In the genomic region with DNA sequence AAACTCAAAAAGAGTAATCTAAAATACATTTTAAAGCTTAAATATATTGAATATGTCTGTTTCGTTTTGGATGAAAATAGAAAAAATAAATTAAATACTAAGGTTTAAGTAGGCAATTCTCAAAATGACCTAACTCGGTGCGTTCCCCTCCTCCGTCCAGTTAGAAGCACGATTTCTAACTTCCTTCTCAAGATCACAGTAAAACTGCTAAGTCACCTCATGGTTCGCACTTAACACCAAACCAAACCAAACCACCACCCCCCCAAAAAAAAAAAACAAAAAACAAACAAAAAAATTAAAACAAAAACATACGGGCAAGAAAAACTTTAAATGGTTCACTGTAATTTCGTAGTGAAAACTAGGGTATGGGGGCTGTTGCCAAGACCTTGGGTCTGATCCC, we compare ENCODE assay signal across 8 mouse cellular contexts. TPM values are rescaled to one million over a fixed set of nuclear protein-coding genes. Genes with fewer than 3 reads are reported as not detected.
A peak's percentile ranks its signal among the peaks of the same experiment; 100 is the strongest.
DNase-seq lines count a peak whose midpoint lies in the region; ATAC-seq and TF ChIP-seq lines count a peak whose summit lies in the region.
"Not testable (repeated sequence)": the region's sequence is repeated elsewhere in the genome, so short reads cannot be mapped to it uniquely, and the experiment has no call there.
"Had no signal": no experiment of that assay in that cellular context is flagged by ENCODE, and none has a peak within 500 bp of the region (broad histone marks: within the 10 kb centered on the region; RNA-seq: fewer than 3 reads in every experiment).

No protein-coding gene starts in this region.

- peak overlapping the region; percentile 58 for H3K4me2 ChIP-seq in heart, embryonic 14.5 days (ENCODE audit: low read length)
- 0 out of 2 replicates have a peak overlapping the region, but pooled peaks have one; percentile 0 for H3K4me2 ChIP-seq in kidney, embryonic 15.5 days
- peak overlapping the region; percentile 72 for H3K4me2 ChIP-seq in liver, embryonic 14.5 days (ENCODE audit: low read depth)
- peak overlapping the region; percentile 26 for H3K4me2 ChIP-seq in lung, embryonic 16.5 days (ENCODE audit: low read depth, low read length)

- not testable (repeated sequence) for H3K9me3 ChIP-seq in forebrain, embryonic 10.5 days; heart, embryonic 14.5 days (ENCODE audit: control insufficient read depth, low read length); kidney, embryonic 15.5 days (replicated peaks); liver, embryonic 14.5 days (ENCODE audit: control insufficient read depth, low read length); lung, embryonic 16.5 days (ENCODE audit: control insufficient read depth, low read length)

- TF ChIP-seq EP300 in liver, embryonic 14.5 days (IDR thresholded peaks at IDR 0.05; ENCODE audit: low read depth): not testable (repeated sequence)

- peaks cover 19% of the 10 kb centered on the region for H3K4me1 ChIP-seq in bone marrow macrophage, adult 2 months (ENCODE audit: control insufficient read depth, insufficient read depth, low read length)
- not testable (repeated sequence) for H3K4me1 ChIP-seq in forebrain, embryonic 10.5 days; heart, embryonic 14.5 days (ENCODE audit: control insufficient read depth in 2 of 2, insufficient read depth in 2 of 2, low read length in 2 of 2); kidney, embryonic 15.5 days; lung, embryonic 16.5 days (replicated peaks; ENCODE audit: control insufficient read depth, insufficient read depth, low read length); small intestine, adult 2 months (ENCODE audit: control insufficient read depth, insufficient read depth, insufficient read length, low read length)
- H3K4me1 ChIP-seq in liver, embryonic 14.5 days (replicated peaks; ENCODE audit: control insufficient read depth in 2 of 2, insufficient read depth in 2 of 2, low read length in 1 of 2): peaks cover 17 to 30% of the 10 kb centered on the region in 2 experiments

- H3K27me3 ChIP-seq in forebrain, embryonic 10.5 days (ENCODE audit: poor library complexity, severe bottlenecking); heart, embryonic 14.5 days (ENCODE audit: control insufficient read depth, insufficient read depth, low read length); kidney, embryonic 15.5 days; liver, embryonic 14.5 days (ENCODE audit: control insufficient read depth, insufficient read depth, low read length); lung, embryonic 16.5 days (ENCODE audit: control insufficient read depth, insufficient read depth, low read depth, low read length); small intestine, adult 2 months (ENCODE audit: control insufficient read depth, insufficient read depth, low read length): not testable (repeated sequence)

- not testable (repeated sequence) for H3K36me3 ChIP-seq in forebrain, embryonic 10.5 days (replicated peaks); heart, embryonic 14.5 days (ENCODE audit: control insufficient read depth, insufficient read depth, low read length); kidney, embryonic 15.5 days; lung, embryonic 16.5 days (ENCODE audit: control insufficient read depth, insufficient read depth, low read length); small intestine, adult 2 months (ENCODE audit: control insufficient read depth, insufficient read depth, low read length)
- peaks cover 19% of the 10 kb centered on the region for H3K36me3 ChIP-seq in liver, embryonic 14.5 days (replicated peaks; ENCODE audit: control insufficient read depth, insufficient read depth, low read depth)

- not testable (repeated sequence) for ATAC-seq in heart, embryonic 14.5 days (ENCODE audit: insufficient number of reproducible peaks, insufficient read depth, low FRiP score, low read depth); kidney, embryonic 15.5 days (replicated peaks; ENCODE audit: low FRiP score); liver, embryonic 14.5 days (ENCODE audit: insufficient read depth); lung, embryonic 16.5 days (ENCODE audit: low read depth)

- 91% methylated on average over 8 of the region's 8 CpGs for WGBS in forebrain, embryonic 10.5 days
- WGBS in heart, embryonic 14.5 days: 67% methylated on average over 4 of the region's 8 CpGs
- 74% methylated on average over 8 of the region's 8 CpGs for WGBS in kidney, embryonic 15.5 days
- WGBS in liver, embryonic 14.5 days (ENCODE audit: insufficient replicate concordance): 14% methylated on average over 4 of the region's 8 CpGs
- WGBS in lung, embryonic 16.5 days: 57% methylated on average over 5 of the region's 8 CpGs
- WGBS in small intestine, adult 2 months: 84% methylated on average over 8 of the region's 8 CpGs

- not testable (repeated sequence) for TF ChIP-seq POLR2A in bone marrow macrophage, adult 2 months (IDR thresholded peaks at IDR 0.05; ENCODE audit: borderline replicate concordance, low read depth, low read length); small intestine, adult 2 months (IDR thresholded peaks at IDR 0.05; ENCODE audit: low read depth, low read length)

- not testable (repeated sequence) for H3K9ac ChIP-seq in heart, embryonic 14.5 days (ENCODE audit: low read length); kidney, embryonic 15.5 days; lung, embryonic 16.5 days (ENCODE audit: low read length)
- peak overlapping the region; percentile 89 for H3K9ac ChIP-seq in liver, embryonic 14.5 days (replicated peaks)

- not testable (repeated sequence) for TF ChIP-seq CTCF in bone marrow macrophage, adult 2 months (IDR thresholded peaks at IDR 0.05; ENCODE audit: low read depth, low read length); liver, embryonic 14.5 days (IDR thresholded peaks at IDR 0.05; ENCODE audit: low read depth); small intestine, adult 2 months (IDR thresholded peaks at IDR 0.05; ENCODE audit: extremely low read depth, insufficient read length, insufficient replicate concordance, low read depth, low read length)

- not testable (repeated sequence) for DNase-seq in forebrain, embryonic 10.5 days (ENCODE audit: extremely low spot score, low spot score); liver, embryonic 14.5 days (ENCODE audit: low read depth in 3 of 3, low spot score in 3 of 3)

- peak overlapping the region; percentile 98 for H3K27ac ChIP-seq in bone marrow macrophage, adult 2 months (ENCODE audit: insufficient read depth, low read depth, low read length)
- 0 out of 2 replicates have a peak overlapping the region, but pooled peaks have one; percentile 26 for H3K27ac ChIP-seq in forebrain, embryonic 10.5 days
- H3K27ac ChIP-seq in heart, embryonic 14.5 days (replicated peaks in 1 of 2; ENCODE audit: control insufficient read depth in 1 of 2, insufficient read depth in 1 of 2, low read depth in 2 of 2, low read length in 2 of 2); kidney, embryonic 15.5 days: not testable (repeated sequence)
- H3K27ac ChIP-seq in liver, embryonic 14.5 days: peak overlapping the region; percentile 96
- peak overlapping the region; percentile 20; the same call in 1 of the 2 replicates for H3K27ac ChIP-seq in lung, embryonic 16.5 days (ENCODE audit: low read length)
- 0 out of 2 replicates have a peak overlapping the region, but pooled peaks have one; percentile 18 for H3K27ac ChIP-seq in small intestine, adult 2 months (ENCODE audit: insufficient read depth, low read depth, low read length)

- H3K4me3 ChIP-seq in bone marrow macrophage, adult 2 months (ENCODE audit: insufficient read depth, low read length): peak overlapping the region; percentile 32
- H3K4me3 ChIP-seq in forebrain, embryonic 10.5 days; heart, embryonic 14.5 days (ENCODE audit: control insufficient read depth in 1 of 2, insufficient read depth in 1 of 2, low read depth in 1 of 2, low read length in 2 of 2); kidney, embryonic 15.5 days (replicated peaks); lung, embryonic 16.5 days (ENCODE audit: low read length); small intestine, adult 2 months (ENCODE audit: low read depth, low read length): not testable (repeated sequence)
- H3K4me3 ChIP-seq in liver, embryonic 14.5 days (ENCODE audit: insufficient read depth in 1 of 2, low read depth in 2 of 2, low read length in 2 of 2): peak overlapping the region; percentile 78 to 91

RNA-seq across cellular contexts. Expression of a gene that starts 32.2 kb away (rescaled TPM):
- polyA plus RNA-seq in bone marrow macrophage, adult 2 months (2012; ENCODE audit: insufficient read depth, insufficient read length, missing spikeins): 51.0 and 52.6 TPM in 2 replicates
- 11.6 and 15.1 TPM in 2 replicates for polyA plus RNA-seq in forebrain, embryonic 10.5 days (2016; fragmentation: Nextera tagmentation; extraction: Ambion mirVana)
- 6.2 and 8.9 TPM in 2 replicates for polyA plus RNA-seq in heart, embryonic 14.5 days (2014; fragmentation: Nextera tagmentation; extraction: Ambion mirVana)
- polyA plus RNA-seq in kidney, embryonic 15.5 days (2015; fragmentation: Nextera tagmentation; extraction: Ambion mirVana): 11.5 and 12.3 TPM in 2 replicates
- 17.5 and 21.0 TPM in 2 replicates for polyA plus RNA-seq in liver, embryonic 14.5 days (2012; rRNA removed)
- polyA plus RNA-seq in liver, embryonic 14.5 days (2014; fragmentation: Nextera tagmentation; extraction: Ambion mirVana): 42.5 and 43.6 TPM in 2 replicates
- 55.2 and 57.3 TPM in 2 replicates for polyA plus RNA-seq in lung, embryonic 16.5 days (2015; fragmentation: Nextera tagmentation; extraction: Ambion mirVana)
- 13.5 and 18.6 TPM in 2 replicates for polyA plus RNA-seq in small intestine, adult 2 months (2012; rRNA removed)
- polyA plus RNA-seq: C2C12 had no signal

Comparison
In these comparisons a context has a peak if more than half of its experiments do, and no peak if none do; other contexts are left out.
1. H3K4me2 ChIP-seq: peak in every context shown above with its lines; median percentile 72 in liver, embryonic 14.5 days; 58 in heart, embryonic 14.5 days; 26 in lung, embryonic 16.5 days; 0 in kidney, embryonic 15.5 days.